Mouse (Mus musculus): Measurements from ENCODE around the gene Ptger2.

- TF ChIP-seq CTCF (IDR thresholded peaks at IDR 0.05; ENCODE audit: low read depth, low read length) (no peak), GATA1 (IDR thresholded peaks at IDR 0.05; ENCODE audit: borderline replicate concordance, low read length) (no peak), POLR2AphosphoS5 (IDR thresholded peaks at IDR 0.05; ENCODE audit: insufficient replicate concordance, low read depth, low read length) (no peak), TAL1 (conservative IDR thresholded peaks at IDR 0.05; ENCODE audit: low read depth, low read length) (no peak), GATA2 (IDR thresholded peaks at IDR 0.05; ENCODE audit: borderline replicate concordance, low read depth, low read length) (no peak)
Measured at GRCm38 (mm10) chr14:44986248-44986647, 1.7 kb upstream of the Ptger2 start.

Data from G1E (cell line).